Mouse (Mus musculus) cerebellum, postnatal 4 days (tissue): ENCODE measurements around the gene Olfr776.
"Not testable (repeated sequence)": the region's sequence is repeated elsewhere in the genome, so short reads cannot be mapped to it uniquely, and the experiment has no call there.

ENCODE experiments used
- DNase-seq, 2 experiments: peaks; one replicate each; pipeline ENCODE4 v3.0.0; 2022; ENCODE audit warnings: low spot score in 2 of 2, mixed read lengths in 1 of 2

Gene Olfr776

GRCm38 (mm10) chr10:129258827-129259226 is at the start of gene Olfr776:
Olfr776 (plus strand) TSS chr10:129259127.
- no peak for DNase-seq

GRCm38 (mm10) chr10:129230737-129231136 is 28.2 kb upstream of the Olfr776 start:
- DNase-seq, result no peak

- DNase-seq, result no peak
These were observed 23.0 kb upstream of the Olfr776 start, which contains the start of gene Olfr774 for GRCm38 (mm10) chr10:129235904-129236303. Olfr774 (plus strand) TSS chr10:129236204.

GRCm38 (mm10) chr10:129248112-129248511 is 10.8 kb upstream of the Olfr776 start, which contains the start of gene Olfr775:
Olfr775 (plus strand) TSS chr10:129248412.
- DNase-seq, result no peak

GRCm38 (mm10) chr10:129271081-129271535 is 12.2 kb downstream of the Olfr776 start, which contains the start of gene Olfr777:
Olfr777 (minus strand) TSS chr10:129271485.
- no peak for DNase-seq

- DNase-seq, result not testable (repeated sequence)
These were observed 54.0 kb downstream of the Olfr776 start for GRCm38 (mm10) chr10:129312973-129313372.

GRCm38 (mm10) chr10:129313521-129313920 is 54.6 kb downstream of the Olfr776 start:
- not testable (repeated sequence) for DNase-seq
